Mouse (Mus musculus) embryonic fibroblast, embryonic 13.5 days (primary cell): ENCODE data around the gene Serhl. TPM values are rescaled to one million over a fixed set of nuclear protein-coding genes. Genes with fewer than 3 reads are reported as not detected.
"Not testable (repeated sequence)": the region's sequence is repeated elsewhere in the genome, so short reads cannot be mapped to it uniquely, and the experiment has no call there.

ENCODE experiments used
- H3K27ac ChIP-seq: 2 replicates; pipeline ENCODE4 v1.5.1; 2012; ENCODE audit warnings: low read length, control low read depth, inconsistent platforms; ENCODE audit not compliant: insufficient read depth
- H3K4me1 ChIP-seq: 2 replicates; pipeline ENCODE4 v1.6.1; 2011; ENCODE audit warnings: low read length; ENCODE audit not compliant: control insufficient read depth, insufficient read depth
- H3K4me3 ChIP-seq: 2 replicates; pipeline ENCODE4 v1.5.1; 2011; ENCODE audit warnings: mild to moderate bottlenecking, control low read depth, low read length; ENCODE audit not compliant: insufficient read depth
- CTCF ChIP-seq: IDR thresholded peaks from 2 replicates; pipeline ENCODE4 v1.5.1; 2011; ENCODE audit warnings: mild to moderate bottlenecking, control low read depth, low read length, moderate library complexity, borderline replicate concordance; ENCODE audit not compliant: insufficient read depth
- POLR2A ChIP-seq: IDR thresholded peaks from 2 replicates; pipeline ENCODE4 v1.6.1; 2011; ENCODE audit warnings: low read depth, mild to moderate bottlenecking, control low read depth, low read length, moderate library complexity
- polyA plus RNA-seq: library from polyadenylated mRNA; stranded (reverse); fragments of >200 nt; gene quantifications from 2 replicates; pipeline ENCODE4 v1.2.4, GENCODE M21; 2011; ENCODE audit warnings: low read depth; ENCODE audit not compliant: missing spikeins, insufficient read length

The Serhl gene
- 25.1 and 31.2 TPM in 2 replicates for polyA plus RNA-seq

DNA sequence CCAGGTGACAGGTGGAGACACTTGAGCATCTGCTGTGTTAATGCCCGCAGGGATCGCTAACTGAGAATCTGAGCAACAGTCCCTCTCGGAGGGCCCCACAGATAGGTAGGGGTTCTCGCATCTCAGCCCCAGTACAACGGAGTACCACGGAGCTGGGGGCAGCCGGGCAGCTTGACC, at the start of gene Serhl:
Gene Serhl (plus strand): TSS at position 78 of the 177 bp plus-strand sequence.
- TF ChIP-seq CTCF, result no peak
- TF ChIP-seq POLR2A, result no peak
- Histone ChIP-seq H3K4me3 (no peak within 1 kb of the TSS), H3K27ac (no peak within 1 kb of the TSS), H3K4me1 (no peaks in the 10 kb centered on the region)

DNA sequence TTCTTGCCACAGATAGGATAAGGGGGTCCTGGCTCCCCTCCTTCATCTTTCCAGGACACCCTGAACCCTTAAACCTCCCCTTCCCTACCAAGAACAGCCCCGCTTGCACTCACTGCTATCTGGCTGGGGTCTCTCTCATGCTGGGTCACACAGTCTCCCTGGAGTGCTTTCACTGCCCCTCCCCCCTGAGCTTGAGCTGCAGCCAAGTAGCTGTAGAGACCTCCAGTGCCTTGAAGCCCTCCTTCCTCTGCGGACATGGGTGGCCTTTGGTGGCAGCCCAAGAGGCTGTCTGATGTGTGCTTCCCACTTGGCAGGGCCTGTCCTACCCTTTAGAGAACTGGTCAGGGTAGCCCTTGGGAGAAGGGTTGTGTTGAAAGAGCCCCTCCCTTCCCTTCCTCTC, 49.1 kb upstream of the Serhl start:
- Histone ChIP-seq H3K27ac (no peak overlapping the region), H3K4me1 (no peaks in the 10 kb centered on the region), H3K4me3 (no peak overlapping the region)
- no peak for TF ChIP-seq POLR2A
- no peak for TF ChIP-seq CTCF

DNA sequence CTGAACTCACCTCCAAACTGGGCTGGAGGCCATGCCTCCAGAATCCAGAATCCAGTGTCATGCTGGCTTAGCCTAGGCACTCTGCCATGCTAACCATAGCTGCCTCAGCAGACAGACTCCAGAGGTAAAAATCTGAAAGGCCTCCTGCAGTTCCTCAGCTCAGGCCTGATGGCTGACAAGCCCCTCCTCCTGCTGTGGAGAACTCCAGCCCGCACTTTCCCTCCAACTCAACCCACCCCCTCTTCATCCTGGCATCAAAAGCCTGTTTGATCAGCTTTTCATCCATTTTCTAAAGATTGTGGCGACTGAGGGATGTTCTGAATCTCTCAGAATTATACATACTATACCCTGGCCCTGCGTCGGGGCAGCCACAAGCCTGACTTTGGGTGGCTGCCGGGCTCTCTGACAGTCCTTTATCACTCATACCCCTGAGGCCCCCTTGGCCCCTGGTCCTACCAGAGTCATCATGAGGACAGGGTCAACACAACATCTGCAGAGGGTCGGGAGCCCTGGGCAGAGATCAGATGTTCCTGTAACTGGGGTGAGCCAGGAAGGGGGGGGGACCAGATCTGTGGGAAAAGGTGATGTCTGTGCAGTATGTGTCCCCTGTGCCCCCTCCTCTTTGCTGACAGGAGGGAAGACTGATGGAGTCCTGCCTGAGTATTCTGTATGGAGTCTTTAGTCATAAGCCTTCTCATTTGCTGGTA, 46.5 kb upstream of the Serhl start:
- no peak for TF ChIP-seq CTCF
- no peak for TF ChIP-seq POLR2A
- no peak overlapping the region for H3K27ac ChIP-seq

DNA sequence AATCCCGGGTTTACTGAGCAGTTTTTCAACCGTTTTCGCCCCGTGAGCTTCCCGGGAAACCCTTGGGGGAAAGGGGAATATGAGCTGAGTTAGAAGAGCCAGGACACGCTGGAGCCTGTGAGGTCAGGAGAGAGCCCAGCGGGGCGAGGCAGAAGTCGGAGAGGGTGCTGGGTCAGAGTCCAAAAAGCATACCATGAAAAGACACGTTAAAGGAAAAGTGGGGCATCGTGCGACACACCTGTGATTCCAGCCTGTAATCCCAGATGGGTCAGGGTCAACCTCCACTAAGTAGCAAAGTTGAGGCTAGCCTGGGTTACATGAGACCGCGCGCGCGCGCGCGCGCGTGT, 46.0 kb upstream of the Serhl start:
- H3K4me1 ChIP-seq, result no peaks in the 10 kb centered on the region
- H3K27ac ChIP-seq, result no peak overlapping the region

More for the DNA sequence above, 46.5 kb upstream of the Serhl start:
- Histone ChIP-seq H3K4me1 (no peaks in the 10 kb centered on the region), H3K4me3 (no peak overlapping the region)

DNA sequence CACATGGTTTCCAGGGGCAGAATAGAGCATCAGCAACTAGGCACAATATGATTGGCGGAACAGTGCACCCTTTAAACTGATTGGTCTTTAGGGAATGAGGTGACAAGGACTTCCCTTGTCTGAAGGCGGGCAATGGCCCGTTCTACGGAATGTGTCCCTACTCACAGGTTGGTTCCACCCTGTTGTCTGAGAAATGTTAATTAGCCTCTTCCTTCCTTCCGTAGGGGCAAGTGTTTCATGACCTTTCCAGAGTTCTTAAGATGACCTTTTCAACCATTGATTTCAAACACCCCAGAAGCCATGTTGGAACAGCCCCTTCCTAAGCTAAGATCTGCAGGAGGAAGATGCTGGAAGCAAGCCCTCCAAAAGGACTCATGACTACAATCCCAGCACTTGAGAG, 43.7 kb upstream of the Serhl start:
- H3K4me1 ChIP-seq, H3K27ac ChIP-seq, H3K4me3 ChIP-seq: not testable (repeated sequence)

More for the DNA sequence above, 46.0 kb upstream of the Serhl start:
- H3K4me3 ChIP-seq, result no peak overlapping the region
- no peak for TF ChIP-seq POLR2A
- no peak for TF ChIP-seq CTCF

DNA sequence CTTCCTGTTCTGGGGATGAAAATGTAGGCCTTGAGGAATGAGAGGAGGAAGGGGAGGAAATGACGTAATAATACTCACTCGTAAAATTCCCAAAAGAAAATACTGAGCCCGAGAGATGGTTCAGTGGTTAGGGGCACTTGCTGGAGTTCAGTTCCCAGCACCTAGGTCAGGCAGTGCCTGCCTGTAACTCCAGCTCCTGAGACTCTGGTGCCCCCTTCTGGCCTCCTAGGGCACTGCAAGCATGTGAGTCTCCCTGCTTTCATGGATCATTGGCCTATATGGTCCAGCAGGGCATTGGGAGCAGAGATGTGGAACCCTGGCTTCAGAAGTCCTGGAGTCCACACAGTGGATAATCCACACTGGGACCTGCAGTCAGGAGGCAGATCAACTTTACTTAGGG, 43.0 kb upstream of the Serhl start:
- no peaks in the 10 kb centered on the region for H3K4me1 ChIP-seq
- H3K27ac ChIP-seq, result no peak overlapping the region
- no peak overlapping the region for H3K4me3 ChIP-seq
- TF ChIP-seq POLR2A, result no peak
- no peak for TF ChIP-seq CTCF

DNA sequence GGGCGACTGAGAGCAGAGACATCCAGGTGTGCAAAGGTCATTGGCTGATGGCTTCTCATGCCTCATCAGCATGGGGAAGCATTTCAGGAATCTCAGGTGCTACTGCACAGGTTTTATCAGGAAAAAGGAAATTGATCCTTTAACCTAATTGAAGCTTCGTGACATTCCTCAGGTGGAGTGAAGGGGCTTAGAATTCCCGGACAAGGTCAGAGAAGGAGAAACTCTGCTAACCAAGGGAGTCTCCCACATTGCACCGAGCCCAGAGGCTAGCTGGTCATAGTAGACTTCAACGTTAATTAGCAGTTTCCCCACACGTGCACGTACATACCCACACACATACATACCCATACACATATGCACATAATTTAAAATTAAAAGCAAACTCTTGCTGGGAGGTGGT, 42.6 kb upstream of the Serhl start:
- Histone ChIP-seq H3K27ac (no peak overlapping the region), H3K4me3 (no peak overlapping the region), H3K4me1 (no peaks in the 10 kb centered on the region)
- TF ChIP-seq CTCF (no peak), POLR2A (no peak)

DNA sequence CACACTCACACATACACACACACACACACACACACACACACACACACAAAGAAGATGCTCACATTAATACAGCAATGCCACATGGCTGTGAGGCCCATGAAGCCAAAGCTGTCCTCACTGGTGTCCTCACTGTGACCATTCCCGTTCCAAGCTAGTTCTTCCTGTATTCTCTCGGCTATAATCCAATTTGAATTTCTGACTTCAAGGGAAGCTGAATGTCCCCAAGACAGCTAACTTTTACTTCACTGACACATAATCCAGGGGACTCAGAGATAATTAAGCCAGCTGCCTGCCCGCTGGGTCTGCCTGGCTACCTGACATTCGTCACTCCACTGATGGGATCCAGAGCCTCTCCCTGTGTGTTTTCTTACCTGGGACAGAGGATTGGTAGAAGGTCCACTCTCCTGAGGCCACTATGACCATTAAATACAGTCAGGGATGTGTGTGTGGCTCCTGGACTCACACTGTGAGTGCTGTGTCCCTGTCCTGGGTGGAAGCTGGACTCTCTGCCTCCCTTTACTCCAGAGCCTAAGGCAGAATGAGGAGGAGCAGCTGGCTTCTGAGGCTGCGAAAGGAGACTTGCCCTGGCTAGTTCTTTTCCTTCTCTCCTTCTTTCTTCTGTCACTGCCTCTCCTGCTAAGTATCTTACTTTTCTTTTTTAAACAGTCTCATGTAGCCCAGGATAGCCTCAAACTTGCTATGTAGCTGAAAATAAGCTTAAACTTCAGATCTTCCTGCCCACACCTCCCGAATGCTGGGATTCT, 36.8 kb upstream of the Serhl start:
- Histone ChIP-seq H3K27ac (no peak overlapping the region), H3K4me1 (no peaks in the 10 kb centered on the region), H3K4me3 (no peak overlapping the region)
- TF ChIP-seq CTCF, result no peak
- TF ChIP-seq POLR2A, result no peak

DNA sequence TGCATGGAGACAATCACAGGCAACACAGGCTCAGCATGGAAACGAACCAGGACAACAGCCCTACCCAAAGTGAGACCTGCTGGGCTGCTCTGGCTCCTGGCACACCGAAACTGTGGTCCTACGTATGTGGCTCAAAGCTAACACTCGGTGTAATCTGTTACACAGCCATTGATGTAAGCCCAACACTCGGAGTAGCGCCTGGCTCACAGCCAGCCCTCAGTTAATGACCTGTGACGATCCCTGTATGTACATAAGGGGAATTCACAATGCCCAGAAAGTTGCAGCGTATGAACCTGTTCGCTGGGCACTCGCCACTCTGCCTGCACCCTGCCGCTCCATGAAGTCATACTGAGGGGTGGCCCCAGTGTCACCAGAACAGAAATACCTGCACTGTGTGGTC, 36.0 kb upstream of the Serhl start:
- Histone ChIP-seq H3K27ac (no peak overlapping the region), H3K4me3 (no peak overlapping the region), H3K4me1 (no peaks in the 10 kb centered on the region)
- no peak for TF ChIP-seq CTCF
- TF ChIP-seq POLR2A, result no peak

DNA sequence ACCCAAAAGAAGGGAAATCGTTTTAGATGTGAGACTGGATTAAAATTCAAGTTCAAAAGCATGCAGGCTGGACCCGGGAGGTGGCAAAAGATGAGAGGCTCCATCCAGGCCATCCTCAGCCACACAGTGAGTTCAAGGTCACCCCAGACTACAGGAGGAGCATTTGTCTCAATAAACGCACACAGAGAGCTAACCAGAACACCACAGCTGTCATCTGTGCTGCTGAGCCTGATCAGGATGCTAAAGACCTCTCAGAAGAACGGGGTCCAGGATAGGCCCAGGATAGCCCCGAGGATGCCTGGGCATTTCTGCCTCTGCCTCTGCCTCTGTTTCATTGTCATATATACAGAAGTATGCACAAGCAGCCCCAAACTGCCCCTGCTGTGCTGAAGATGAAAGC, 33.7 kb upstream of the Serhl start:
- no peaks in the 10 kb centered on the region for H3K4me1 ChIP-seq
- no peak overlapping the region for H3K27ac ChIP-seq
- no peak overlapping the region for H3K4me3 ChIP-seq
- TF ChIP-seq CTCF (no peak), POLR2A (no peak)
